Mouse (Mus musculus) C2C12 (cell line): ENCODE data around the gene Flna. TPM values are rescaled to one million over a fixed set of nuclear protein-coding genes. Genes with fewer than 3 reads are reported as not detected.

ENCODE experiments used
- H3K27me3 ChIP-seq: one replicate; pipeline ENCODE4 v1.6.1; 2011; ENCODE audit not compliant: control insufficient read depth, insufficient read depth, insufficient read length
- H3K36me3 ChIP-seq: one replicate; pipeline ENCODE4 v1.6.1; 2011; ENCODE audit not compliant: control insufficient read depth, insufficient read depth
- H3K4me3 ChIP-seq: one replicate; pipeline ENCODE4 v1.5.1; 2011; ENCODE audit warnings: mild to moderate bottlenecking, control low read depth; ENCODE audit not compliant: poor library complexity, insufficient read depth, severe bottlenecking
- H3K79me2 ChIP-seq: one replicate; pipeline ENCODE4 v1.6.1; 2011; ENCODE audit not compliant: control insufficient read depth, insufficient read depth
- H3K79me3 ChIP-seq: one replicate; pipeline ENCODE4 v1.6.1; 2011; ENCODE audit warnings: low read depth, control low read depth
- H3ac ChIP-seq: one replicate; pipeline ENCODE3; 2011; ENCODE audit warnings: low read depth; ENCODE audit not compliant: control insufficient read depth, insufficient read length
- CEBPB ChIP-seq: IDR thresholded peaks from one replicate; pipeline ENCODE4 v1.6.1; 2011; ENCODE audit warnings: low read depth, mild to moderate bottlenecking, control low read depth, moderate library complexity
- CTCF ChIP-seq: IDR thresholded peaks from one replicate; pipeline ENCODE4 v1.5.1; 2011; ENCODE audit not compliant: control insufficient read depth, insufficient read depth, insufficient read length
- FOSL1 ChIP-seq: IDR thresholded peaks from one replicate; pipeline ENCODE4 v1.8.0; 2011; ENCODE audit warnings: mild to moderate bottlenecking, low read length; ENCODE audit not compliant: poor library complexity, insufficient read depth, severe bottlenecking
- MAX ChIP-seq: IDR thresholded peaks from one replicate; pipeline ENCODE4 v1.6.1; 2011; ENCODE audit warnings: mild to moderate bottlenecking, control low read depth
- MYOD1 ChIP-seq: IDR thresholded peaks from one replicate; pipeline ENCODE4 v1.6.1; 2011; ENCODE audit warnings: low read depth; ENCODE audit not compliant: control insufficient read depth, insufficient read length
- MYOG ChIP-seq: IDR thresholded peaks from one replicate; pipeline ENCODE4 v1.6.1; 2011; ENCODE audit not compliant: control insufficient read depth, insufficient read length; ENCODE audit errors: extremely low read depth
- USF1 ChIP-seq: IDR thresholded peaks from one replicate; pipeline ENCODE4 v1.6.1; 2011; ENCODE audit warnings: low read depth, mild to moderate bottlenecking, control low read depth, moderate library complexity
- polyA plus RNA-seq: library from polyadenylated mRNA; unstranded; fragments of >200 nt; fragmentation: generic; extraction: Trizol; gene quantifications from one replicate; pipeline ENCODE4 v1.2.1, GENCODE M21; 2012; ENCODE audit warnings: missing spikeins

Flna gene
- polyA plus RNA-seq, 1 experiment = 1,024 TPM

GRCm38 (mm10) chrX:74282395-74283091, 32.9 kb upstream of the Flna start:
- Histone ChIP-seq H3K4me3 (peak overlapping the region; percentile 41), H3ac (peak overlapping the region; percentile 87), H3K79me3 (no peaks in the 10 kb centered on the region), H3K36me3 (no peaks in the 10 kb centered on the region), H3K79me2 (peaks cover 29% of the 10 kb centered on the region), H3K27me3 (no peaks in the 10 kb centered on the region)
- no peak for TF ChIP-seq USF1
- TF ChIP-seq MAX = peak; percentile 29

GRCm38 (mm10) chrX:74281732-74282394, 32.2 kb upstream of the Flna start, which contains the start of the genes Taz and Dnase1l1:
Taz (plus strand) TSS chrX:74281912.
Dnase1l1 (minus strand) TSS chrX:74282337.
- peak within 1 kb of the TSS; percentile 41 for H3K4me3 ChIP-seq
- TF ChIP-seq CEBPB = no peak
- no peak for TF ChIP-seq USF1
- peaks cover 29% of the 10 kb centered on the region for H3K79me2 ChIP-seq
- no peaks in the 10 kb centered on the region for H3K79me3 ChIP-seq
- H3ac ChIP-seq = peak within 1 kb of the TSS; percentile 87
- H3K27me3 ChIP-seq = no peaks in the 10 kb centered on the region
- no peaks in the 10 kb centered on the region for H3K36me3 ChIP-seq

- Histone ChIP-seq H3K79me2 (peaks cover 29% of the 10 kb centered on the region), H3ac (peak overlapping the region; percentile 41), H3K79me3 (no peaks in the 10 kb centered on the region), H3K36me3 (no peaks in the 10 kb centered on the region), H3K4me3 (peak overlapping the region; percentile 25), H3K27me3 (no peaks in the 10 kb centered on the region)
- TF ChIP-seq FOSL1 (no peak), USF1 (no peak), CEBPB (no peak), MYOG (no peak), MYOD1 (peak; percentile 32), CTCF (no peak), MAX (no peak)
These were observed 31.6 kb upstream of the Flna start for GRCm38 (mm10) chrX:74281041-74281731.

- H3K79me2 ChIP-seq = peaks cover 24% of the 10 kb centered on the region
These were observed 28.3 kb upstream of the Flna start for GRCm38 (mm10) chrX:74277916-74278315.

GRCm38 (mm10) chrX:74273422-74274322, 24.1 kb upstream of the Flna start:
- Histone ChIP-seq H3K4me3 (no peak overlapping the region), H3K36me3 (peaks cover 21% of the 10 kb centered on the region), H3ac (no peak overlapping the region), H3K27me3 (no peaks in the 10 kb centered on the region), H3K79me2 (peaks cover 27% of the 10 kb centered on the region), H3K79me3 (peaks cover 20% of the 10 kb centered on the region)
- TF ChIP-seq MYOG (no peak), MYOD1 (no peak), FOSL1 (no peak), USF1 (no peak), CEBPB (no peak), CTCF (no peak)

More at GRCm38 (mm10) chrX:74277916-74278315, 28.3 kb upstream of the Flna start:
- H3K27me3 ChIP-seq = no peaks in the 10 kb centered on the region
- peaks cover 6% of the 10 kb centered on the region for H3K36me3 ChIP-seq
- H3ac ChIP-seq = no peak overlapping the region
- H3K4me3 ChIP-seq = no peak overlapping the region
- TF ChIP-seq MYOD1 = no peak
- TF ChIP-seq USF1 = no peak
- TF ChIP-seq CTCF = no peak
- TF ChIP-seq MYOG = no peak
- TF ChIP-seq FOSL1 = no peak
- TF ChIP-seq CEBPB = no peak
- TF ChIP-seq MAX = no peak
- peaks cover 3% of the 10 kb centered on the region for H3K79me3 ChIP-seq
